ENCODE assay signal across 14 mouse cellular contexts in the genomic region with DNA sequence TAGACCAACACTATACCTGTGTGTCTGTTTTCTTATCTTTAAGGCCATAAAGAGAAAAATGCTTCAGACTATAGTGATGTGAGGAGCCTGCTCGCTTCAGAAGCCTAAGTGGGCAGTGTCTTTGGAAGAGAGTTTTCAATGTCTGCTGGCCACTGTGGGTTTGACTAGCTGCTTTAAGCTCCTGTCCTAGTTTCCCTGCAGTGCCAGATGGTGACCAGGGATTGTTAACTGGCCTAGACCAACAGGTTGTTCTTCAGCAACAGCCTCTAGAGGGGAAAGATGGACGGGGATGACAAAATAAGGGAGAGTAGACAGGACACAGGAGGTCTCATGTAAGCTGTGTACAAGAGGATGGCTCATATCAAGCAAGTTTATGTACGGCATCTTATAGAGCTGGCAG. TPM values are rescaled to one million over a fixed set of nuclear protein-coding genes. Genes with fewer than 3 reads are reported as not detected.
DNase-seq lines count a peak whose midpoint lies in the region.
"Had no signal": no experiment of that assay in that cellular context is flagged by ENCODE, and none has a peak within 500 bp of the region (broad histone marks: within the 10 kb centered on the region; RNA-seq: fewer than 3 reads in every experiment).

No protein-coding gene starts in this region.

- peak; percentile 17 for DNase-seq in right cerebral cortex, adult 18-20 months
- DNase-seq in right cerebral cortex, postnatal 14 days: no peak
- DNase-seq in retina, embryonic 14.5 days (ENCODE audit: low spot score): peak; percentile 21
- DNase-seq in layer of hippocampus, postnatal 14 days (ENCODE audit: low spot score in 2 of 2): no peak
- no peak for DNase-seq in testis, postnatal 14 days (ENCODE audit: low spot score)
- DNase-seq: adrenal gland, adult 2 months; adrenal gland, postnatal 10 days; adrenal gland, postnatal 25 days; cerebellum, adult 11-12 months; cerebellum, adult 2 months; cerebellum, adult 9-10 months; cerebellum, postnatal 10 days; cerebellum, postnatal 25 days had no signal

RNA-seq across cellular contexts. Expression of gene Pgbd5, which starts 39.8 kb away (rescaled TPM):
- 100 to 1,000 TPM; 186 to 191 TPM for total RNA-seq in layer of hippocampus, postnatal 14 days (2021)
- total RNA-seq: MEL had no signal

RNA-seq across cellular contexts. Expression of gene Cog2, which starts 41.3 kb away (rescaled TPM):
- 10 to 100 TPM; 33.7 to 38.2 TPM for total RNA-seq in layer of hippocampus, postnatal 14 days (2021)

Comparison
In these comparisons a context has a peak if more than half of its experiments do, and no peak if none do; other contexts are left out.
1. DNase-seq: peak in right cerebral cortex, adult 18-20 months (single experiment) and retina, embryonic 14.5 days (single experiment); none in right cerebral cortex, postnatal 14 days (single experiment), layer of hippocampus, postnatal 14 days (0 of 2) and testis, postnatal 14 days (single experiment).